Comparison of ENCODE assay signal across 15 mouse cellular contexts in the genomic region with DNA sequence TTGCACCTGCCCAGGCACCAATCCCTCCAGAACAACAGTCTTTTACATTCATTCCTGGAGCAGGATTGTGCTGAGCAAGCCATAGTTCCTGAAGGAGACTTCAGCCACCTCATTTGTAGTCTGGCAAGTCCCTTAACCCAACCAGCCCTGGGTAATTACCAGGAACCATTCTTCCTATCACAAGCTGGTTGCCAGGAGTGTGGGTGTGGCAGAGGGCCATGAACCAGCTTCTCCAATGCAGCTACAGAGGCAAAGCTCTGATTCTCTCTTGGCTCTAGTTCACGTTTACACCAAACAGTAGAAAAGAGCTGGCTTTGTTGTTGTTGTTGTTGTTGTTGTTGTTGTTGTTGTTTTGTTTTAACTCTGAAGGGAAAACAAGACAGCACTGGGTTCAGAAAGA. TPM values are rescaled to one million over a fixed set of nuclear protein-coding genes. Genes with fewer than 3 reads are reported as not detected.
DNase-seq lines count a peak whose midpoint lies in the region; ATAC-seq lines count a peak whose summit lies in the region.
"Had no signal": no experiment of that assay in that cellular context is flagged by ENCODE, and none has a peak within 500 bp of the region (broad histone marks: within the 10 kb centered on the region; RNA-seq: fewer than 3 reads in every experiment).

No protein-coding gene starts in this region.

- ATAC-seq in forebrain, embryonic 14.5 days: no peak
- ATAC-seq: intestine, embryonic 16.5 days had no signal

- no peak overlapping the region for H3K4me2 ChIP-seq in forebrain, embryonic 14.5 days (ENCODE audit: low read length)
- H3K4me2 ChIP-seq: heart, embryonic 12.5 days; liver, embryonic 13.5 days had no signal

- H3K27ac ChIP-seq in forebrain, embryonic 14.5 days (ENCODE audit: low read depth, low read length): no peak overlapping the region
- H3K27ac ChIP-seq in forebrain, embryonic 10.5 days: no peak overlapping the region
- H3K27ac ChIP-seq: gastrocnemius, adult 2 months; liver, embryonic 13.5 days had no signal

- WGBS in forebrain, embryonic 14.5 days: 25% methylated on average over 1 of the region's 1 CpGs
- 49% methylated on average over 1 of the region's 1 CpGs for WGBS in forebrain, embryonic 10.5 days

- DNase-seq in forebrain, embryonic 14.5 days (ENCODE audit: low spot score): peak; percentile 63
- no peak for DNase-seq in forebrain, embryonic 10.5 days (ENCODE audit: extremely low spot score, low spot score)
- peak; percentile 29 for DNase-seq in lung, postnatal 10 days
- DNase-seq in lung, postnatal 4 days: no peak
- DNase-seq in brain, adult 2 months (ENCODE audit: low read depth, low spot score): peak; percentile 52
- peak; percentile 26 to 43 for DNase-seq in kidney, postnatal 4 days
- no peak for DNase-seq in ovary, postnatal 36 days (ENCODE audit: low spot score)
- no peak for DNase-seq in adrenal gland, postnatal 25 days
- DNase-seq: cerebellum, adult 18-20 months; gastrocnemius, adult 2 months; left cerebral cortex, postnatal 4 days; liver, embryonic 13.5 days had no signal

- H3K9me3 ChIP-seq in forebrain, embryonic 14.5 days (replicated peaks; ENCODE audit: control insufficient read depth, low read length): no peaks in the 10 kb centered on the region
- H3K9me3 ChIP-seq in forebrain, embryonic 10.5 days: no peaks in the 10 kb centered on the region
- H3K9me3 ChIP-seq: heart, embryonic 12.5 days; liver, embryonic 13.5 days; megakaryocyte, embryonic 14.5 days had no signal

- H3K4me3 ChIP-seq in forebrain, embryonic 14.5 days (ENCODE audit: low read depth, low read length): no peak overlapping the region
- H3K4me3 ChIP-seq in forebrain, embryonic 10.5 days: no peak overlapping the region
- H3K4me3 ChIP-seq: gastrocnemius, adult 2 months; heart, embryonic 12.5 days; liver, embryonic 13.5 days; megakaryocyte, embryonic 14.5 days had no signal

- peaks cover 17% of the 10 kb centered on the region for H3K4me1 ChIP-seq in forebrain, embryonic 14.5 days (ENCODE audit: control insufficient read depth, insufficient read depth, low read length)
- H3K4me1 ChIP-seq in forebrain, embryonic 10.5 days: peaks cover 64% of the 10 kb centered on the region

- 0 out of 2 replicates have a peak, but pooled peaks cover 5% of the 10 kb centered on the region for H3K27me3 ChIP-seq in forebrain, embryonic 14.5 days (replicated peaks; ENCODE audit: control insufficient read depth, insufficient read depth, low read length)
- peaks cover 70% of the 10 kb centered on the region for H3K27me3 ChIP-seq in forebrain, embryonic 10.5 days (ENCODE audit: poor library complexity, severe bottlenecking)

- no peak overlapping the region for H3K9ac ChIP-seq in forebrain, embryonic 14.5 days (ENCODE audit: low read length)
- H3K9ac ChIP-seq: heart, embryonic 12.5 days; liver, embryonic 13.5 days had no signal

- H3K36me3 ChIP-seq in forebrain, embryonic 14.5 days (ENCODE audit: control insufficient read depth, insufficient read depth, low read length): no peaks in the 10 kb centered on the region
- H3K36me3 ChIP-seq in forebrain, embryonic 10.5 days (replicated peaks): no peaks in the 10 kb centered on the region
- H3K36me3 ChIP-seq: heart, embryonic 12.5 days; liver, embryonic 13.5 days had no signal

RNA-seq across cellular contexts. Expression of a gene that starts 3.1 kb away (rescaled TPM):
- 30.6 and 43.9 TPM in 2 replicates for polyA plus RNA-seq in forebrain, embryonic 14.5 days (2014; fragmentation: Nextera tagmentation; extraction: Ambion mirVana)
- polyA plus RNA-seq in forebrain, embryonic 10.5 days (2016; fragmentation: Nextera tagmentation; extraction: Ambion mirVana): 31.7 and 37.3 TPM in 2 replicates
- total RNA-seq in adrenal gland, postnatal 25 days (2021): 26.7 and 32.6 TPM in 2 replicates

Comparison
In these comparisons a context has a peak if more than half of its experiments do, and no peak if none do; other contexts are left out.
1. DNase-seq: peak in forebrain, embryonic 14.5 days (single experiment), lung, postnatal 10 days (single experiment), brain, adult 2 months (single experiment) and kidney, postnatal 4 days (2 of 2); none in forebrain, embryonic 10.5 days (single experiment), lung, postnatal 4 days (0 of 2), ovary, postnatal 36 days (single experiment) and adrenal gland, postnatal 25 days (single experiment).